ENCODE assay signal across 9 mouse cellular contexts in the genomic region with DNA sequence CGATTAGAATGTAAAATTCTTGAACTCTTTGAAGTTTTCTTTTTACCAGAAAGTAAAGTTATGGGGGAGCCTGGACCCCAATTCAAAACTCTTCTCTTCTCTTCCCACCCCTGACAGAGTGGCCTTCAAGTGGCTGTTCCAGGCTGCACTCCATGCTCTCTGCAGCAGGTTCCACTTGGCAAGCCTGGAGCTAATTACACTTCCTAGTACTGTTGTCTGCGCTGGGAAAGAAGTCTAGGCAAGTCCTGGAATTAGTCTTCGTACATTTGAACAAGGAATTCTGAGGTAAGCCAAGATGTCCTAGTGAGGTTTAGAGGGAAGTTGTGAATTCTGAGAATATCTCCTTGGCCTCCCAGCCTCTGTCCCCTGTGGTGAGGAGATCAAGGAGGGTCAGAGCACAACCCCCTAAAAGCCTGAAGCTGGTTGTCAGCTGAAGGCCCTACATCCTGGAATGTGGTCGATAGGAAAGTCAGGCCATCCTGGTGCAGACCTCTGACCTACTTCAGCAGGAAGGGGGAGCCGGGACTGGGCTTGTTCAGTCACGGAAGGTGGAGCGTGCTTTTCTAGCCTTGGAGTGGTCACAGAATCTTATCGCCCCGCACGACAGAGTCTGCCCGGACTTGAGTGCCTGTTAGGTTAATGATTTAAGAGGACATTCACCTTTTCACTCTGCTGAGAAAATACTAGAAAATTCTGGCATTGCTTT. TPM values are rescaled to one million over a fixed set of nuclear protein-coding genes. Genes with fewer than 3 reads are reported as not detected.
A peak's percentile ranks its signal among the peaks of the same experiment; 100 is the strongest.
DNase-seq lines count a peak whose midpoint lies in the region; ATAC-seq and TF ChIP-seq lines count a peak whose summit lies in the region.
"Had no signal": no experiment of that assay in that cellular context is flagged by ENCODE, and none has a peak within 500 bp of the region (broad histone marks: within the 10 kb centered on the region; RNA-seq: fewer than 3 reads in every experiment).

No protein-coding gene starts in this region.

- H3K4me2 ChIP-seq in lung, embryonic 14.5 days = peak overlapping the region; percentile 22

- H3K9me3 ChIP-seq in lung, embryonic 14.5 days (ENCODE audit: low read depth, low read length) = no peaks in the 10 kb centered on the region

- no peak for TF ChIP-seq CTCF in lung, embryonic 14.5 days (IDR thresholded peaks at IDR 0.05; ENCODE audit: low read depth)

- H3K27me3 ChIP-seq in lung, embryonic 14.5 days (ENCODE audit: insufficient read depth, low read length) = no peaks in the 10 kb centered on the region

- ATAC-seq in lung, embryonic 14.5 days (ENCODE audit: insufficient read depth) = peak; percentile 62
- ATAC-seq: activated CD4-positive, CD25-positive, alpha-beta regulatory T cell, adult 4 months had no signal

- no peak overlapping the region for H3K9ac ChIP-seq in lung, embryonic 14.5 days

- 29% methylated on average over 11 of the region's 11 CpGs for WGBS in lung, embryonic 14.5 days

- DNase-seq in heart, adult 18-20 months = peak; percentile 67 to 78
- peak; percentile 71 to 87 for DNase-seq in kidney, adult 8-10 months
- peak; percentile 72 for DNase-seq in lung, embryonic 14.5 days
- DNase-seq in frontal cortex, postnatal 25 days (ENCODE audit: low spot score in 2 of 2) = no peak
- no peak for DNase-seq in cerebellum, postnatal 25 days
- DNase-seq in spleen, postnatal 14 days (ENCODE audit: low spot score in 2 of 2) = no peak
- DNase-seq in layer of hippocampus, postnatal 10 days (ENCODE audit: low spot score in 2 of 2) = no peak

- H3K4me1 ChIP-seq in brown adipose tissue, adult 24 weeks (ENCODE audit: control insufficient read depth, insufficient read depth, insufficient read length, low read length) = peaks cover 20% of the 10 kb centered on the region; the same call in 1 of the 2 replicates
- H3K4me1 ChIP-seq in lung, embryonic 14.5 days (ENCODE audit: insufficient read depth) = peaks cover 11% of the 10 kb centered on the region; the same call in 1 of the 2 replicates

- peak overlapping the region; percentile 7; the same call in 1 of the 2 replicates for H3K4me3 ChIP-seq in brown adipose tissue, adult 24 weeks (ENCODE audit: insufficient read depth, low read depth, low read length)
- no peak overlapping the region for H3K4me3 ChIP-seq in lung, embryonic 14.5 days (ENCODE audit: low read depth, low read length)

- H3K27ac ChIP-seq in brown adipose tissue, adult 24 weeks (replicated peaks; ENCODE audit: low read depth, low read length) = peak overlapping the region; percentile 95
- peak overlapping the region; percentile 89 for H3K27ac ChIP-seq in lung, embryonic 14.5 days (ENCODE audit: low read depth)

- no peaks in the 10 kb centered on the region for H3K36me3 ChIP-seq in lung, embryonic 14.5 days (ENCODE audit: insufficient read depth)

RNA-seq across cellular contexts. Expression of a gene that starts 59.6 kb away (rescaled TPM):
- 14.5 and 17.6 TPM in 2 replicates for polyA plus RNA-seq in brown adipose tissue, adult 24 weeks (2012; ENCODE audit: insufficient read depth, insufficient read length, missing spikeins)
- total RNA-seq in heart, adult 18-20 months (2021) = 10 to 100 TPM; 32.4 to 33.7 TPM
- polyA plus RNA-seq in lung, embryonic 14.5 days (2014; fragmentation: Nextera tagmentation; extraction: Ambion mirVana) = 47.9 and 55.7 TPM in 2 replicates
- total RNA-seq in layer of hippocampus, postnatal 10 days (2021) = 10 to 100 TPM; 58.4 to 58.7 TPM

Comparison
In these comparisons a context has a peak if more than half of its experiments do, and no peak if none do; other contexts are left out.
1. DNase-seq: peak in heart, adult 18-20 months (2 of 2), kidney, adult 8-10 months (2 of 2) and lung, embryonic 14.5 days (single experiment); none in frontal cortex, postnatal 25 days (0 of 2), cerebellum, postnatal 25 days (0 of 2), spleen, postnatal 14 days (0 of 2) and layer of hippocampus, postnatal 10 days (0 of 2).